Mouse (Mus musculus): Measurements from ENCODE around the gene Pfdn2. TPM values are rescaled to one million over a fixed set of nuclear protein-coding genes. Genes with fewer than 3 reads are reported as not detected.

Gene Pfdn2
- polyA plus RNA-seq, 1 experiment from 2014 or later, result 164 TPM

- no peaks in the 10 kb centered on the region for H3K27me3 ChIP-seq
- POLR2A ChIA-PET, result interaction anchor here (0.5 to 1.9 kb wide), 3 partner anchors 17 to 58 kb away, joined by 3 to 10 read pairs (median 3); partner anchors contain the start of genes B4galt3, Nit1 and Pfdn2
- CTCF ChIA-PET, result interaction anchor here (0.9 to 2.0 kb wide), 9 partner anchors 10 to 173 kb away, joined by 3 to 4 read pairs (median 4); partner anchors contain the start of genes Nit1 and Pfdn2
- DNase-seq (ENCODE audit: low read depth, low spot score) (no peak), ATAC-seq (no peak)
- TF ChIP-seq CTCF (IDR thresholded peaks at IDR 0.05), result no peak
- in situ Hi-C loops (cut with MboI; ENCODE audit: low pct_unique_long_range_greater_than_20kb), result no loop called here
These were observed 17.2 kb upstream of the Pfdn2 start for GRCm38 (mm10) chr1:171328244-171328643.

DNA sequence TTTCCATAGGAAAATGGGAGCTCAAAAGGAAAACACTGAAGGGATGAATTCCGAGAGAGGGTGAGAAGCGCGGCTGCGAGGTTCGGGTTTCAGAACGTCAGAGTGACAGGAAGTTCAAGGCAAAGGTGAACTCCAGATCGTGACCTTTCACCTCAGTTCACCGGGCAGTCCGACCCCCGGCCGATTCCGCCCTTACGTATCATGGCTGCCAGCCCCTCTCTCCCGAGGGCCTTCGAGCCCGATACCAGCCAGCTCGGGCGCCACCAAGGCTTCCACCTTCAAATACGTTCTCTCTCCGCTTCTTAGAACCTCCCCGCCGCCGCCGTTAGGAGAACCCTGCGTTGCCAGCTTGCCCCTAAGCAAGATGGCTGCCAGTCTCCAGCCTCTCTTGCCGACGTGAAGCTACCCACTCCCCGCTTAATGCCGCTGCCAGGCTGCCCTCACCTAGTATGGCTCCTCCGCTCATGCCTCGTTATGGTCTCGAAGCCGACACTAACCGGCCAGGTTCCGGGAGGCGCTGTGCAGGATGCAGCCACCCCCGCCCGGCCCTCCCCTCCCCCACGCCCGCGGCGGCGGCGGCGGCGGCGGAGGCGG lies 16.5 kb upstream of the Pfdn2 start, which contains the start of gene Dedd:
Gene Dedd, plus strand, starts transcription at position 307 of the 594 bp plus-strand sequence.
- ATAC-seq (peak; percentile 91), DNase-seq (ENCODE audit: low read depth, low spot score) (peak; percentile 68)
- no peaks in the 10 kb centered on the region for H3K27me3 ChIP-seq
- no peak for TF ChIP-seq CTCF (IDR thresholded peaks at IDR 0.05)
- in situ Hi-C loops (cut with MboI; ENCODE audit: low pct_unique_long_range_greater_than_20kb), result no loop called here
- ChIA-PET POLR2A (interaction anchor here (1.1 to 1.9 kb wide), 2 partner anchors 16 to 59 kb away, joined by 3 to 10 read pairs; partner anchors contain the start of genes B4galt3, Nit1 and Pfdn2), CTCF (interaction anchor here (0.9 to 2.0 kb wide), 9 partner anchors 9 to 173 kb away, joined by 3 to 4 read pairs (median 4); partner anchors contain the start of genes Nit1 and Pfdn2)

DNA sequence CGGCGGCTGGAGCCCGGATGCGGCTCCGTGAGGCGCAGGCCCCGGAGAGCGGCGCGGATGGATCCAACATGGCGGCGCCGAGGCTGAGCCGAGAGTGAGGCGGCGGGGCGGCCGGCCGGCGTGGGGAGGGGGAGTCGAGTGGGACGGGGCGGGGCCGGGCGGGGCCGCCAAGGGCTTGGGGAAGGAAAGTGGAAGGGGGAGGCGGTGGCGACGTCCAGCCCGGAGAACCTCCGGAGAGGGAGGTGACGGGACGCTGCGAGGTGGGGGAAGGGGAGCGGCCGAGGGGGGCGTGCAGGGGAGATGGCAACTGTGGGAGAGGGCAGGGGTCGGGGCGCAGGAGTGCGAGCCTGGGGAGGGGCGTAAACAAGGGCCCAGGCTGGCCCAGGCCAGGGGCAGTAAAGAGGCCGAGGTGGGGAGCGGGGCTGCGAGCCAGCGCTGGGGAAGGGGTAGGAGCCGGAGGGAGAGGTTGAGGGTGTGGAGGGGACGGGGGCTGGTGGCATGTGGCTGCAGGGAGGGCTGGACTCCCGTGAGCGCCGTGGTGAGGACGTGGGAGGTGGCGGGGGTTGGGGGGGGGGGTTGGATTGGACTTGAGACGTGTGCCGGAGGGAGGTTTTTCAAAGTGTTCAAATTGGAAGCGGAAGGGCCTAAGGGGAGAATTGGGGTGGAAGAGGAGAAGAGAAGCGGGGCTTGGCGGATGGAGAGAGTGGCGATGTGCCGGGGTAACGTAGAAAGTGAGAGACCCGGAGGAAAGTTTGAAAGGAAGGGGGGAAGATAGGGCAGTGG lies 15.8 kb upstream of the Pfdn2 start:
- in situ Hi-C loops (cut with MboI; ENCODE audit: low pct_unique_long_range_greater_than_20kb), result no loop called here
- DNase-seq (ENCODE audit: low read depth, low spot score) (no peak), ATAC-seq (peak; percentile 17)
- CTCF ChIA-PET, result interaction anchor here (0.6 to 1.9 kb wide), 4 partner anchors 22 to 218 kb away, joined by 3 to 4 read pairs (median 4); no protein-coding TSS in a partner anchor
- POLR2A ChIA-PET, result interaction anchor here (1.5 to 1.9 kb wide), 2 partner anchors 16 kb away, joined by 6 to 10 read pairs; partner anchors contain the start of genes Nit1 and Pfdn2
- no peaks in the 10 kb centered on the region for H3K27me3 ChIP-seq
- no peak for TF ChIP-seq CTCF (IDR thresholded peaks at IDR 0.05)

DNA sequence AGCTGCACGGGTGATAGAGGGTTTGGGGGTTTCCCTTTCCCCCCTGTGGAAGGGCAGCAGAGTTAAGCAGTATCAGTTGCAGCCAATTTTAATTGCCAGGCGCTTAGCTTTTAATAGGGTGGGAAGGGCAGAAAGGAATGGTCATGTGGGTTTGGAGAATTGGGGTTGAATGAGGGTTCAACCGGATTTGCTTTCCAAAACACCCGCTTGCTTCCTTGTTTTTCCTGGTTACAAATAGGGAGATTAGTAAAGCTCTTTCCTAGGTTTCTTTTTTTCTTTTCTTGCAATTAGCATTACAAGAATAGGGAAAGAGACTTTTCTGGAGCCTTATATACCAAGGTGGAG lies 15.3 kb upstream of the Pfdn2 start:
- TF ChIP-seq CTCF (IDR thresholded peaks at IDR 0.05), result no peak
- in situ Hi-C loops (cut with MboI; ENCODE audit: low pct_unique_long_range_greater_than_20kb), result no loop called here
- ChIA-PET POLR2A (interaction anchor here (1.5 kb wide), 1 partner anchor 16 kb away, joined by 6 read pairs; the partner anchor contains the start of genes Nit1 and Pfdn2), CTCF (interaction anchor here (0.6 to 1.4 kb wide), 2 partner anchors 24 to 218 kb away, joined by 3 read pairs; no protein-coding TSS in a partner anchor)
- H3K27me3 ChIP-seq, result no peaks in the 10 kb centered on the region
- ATAC-seq (no peak), DNase-seq (ENCODE audit: low read depth, low spot score) (no peak)

GRCm38 (mm10) chr1:171342262-171343207 lies 2.9 kb upstream of the Pfdn2 start:
- peak; percentile 29 for ATAC-seq
- no peaks in the 10 kb centered on the region for H3K27me3 ChIP-seq
- CTCF ChIA-PET, result interaction anchor here (1.5 kb wide), 1 partner anchor 14 kb away, joined by 3 read pairs; the partner anchor contains the start of gene Dedd
- POLR2A ChIA-PET, result interaction anchor here (0.5 to 1.6 kb wide), 2 partner anchors 10 to 11 kb away, joined by 3 to 5 read pairs; no protein-coding TSS in a partner anchor
- no peak for TF ChIP-seq CTCF (IDR thresholded peaks at IDR 0.05)
- in situ Hi-C loops (cut with MboI; ENCODE audit: low pct_unique_long_range_greater_than_20kb), result no loop called here
- no peak for DNase-seq (ENCODE audit: low read depth, low spot score)

DNA sequence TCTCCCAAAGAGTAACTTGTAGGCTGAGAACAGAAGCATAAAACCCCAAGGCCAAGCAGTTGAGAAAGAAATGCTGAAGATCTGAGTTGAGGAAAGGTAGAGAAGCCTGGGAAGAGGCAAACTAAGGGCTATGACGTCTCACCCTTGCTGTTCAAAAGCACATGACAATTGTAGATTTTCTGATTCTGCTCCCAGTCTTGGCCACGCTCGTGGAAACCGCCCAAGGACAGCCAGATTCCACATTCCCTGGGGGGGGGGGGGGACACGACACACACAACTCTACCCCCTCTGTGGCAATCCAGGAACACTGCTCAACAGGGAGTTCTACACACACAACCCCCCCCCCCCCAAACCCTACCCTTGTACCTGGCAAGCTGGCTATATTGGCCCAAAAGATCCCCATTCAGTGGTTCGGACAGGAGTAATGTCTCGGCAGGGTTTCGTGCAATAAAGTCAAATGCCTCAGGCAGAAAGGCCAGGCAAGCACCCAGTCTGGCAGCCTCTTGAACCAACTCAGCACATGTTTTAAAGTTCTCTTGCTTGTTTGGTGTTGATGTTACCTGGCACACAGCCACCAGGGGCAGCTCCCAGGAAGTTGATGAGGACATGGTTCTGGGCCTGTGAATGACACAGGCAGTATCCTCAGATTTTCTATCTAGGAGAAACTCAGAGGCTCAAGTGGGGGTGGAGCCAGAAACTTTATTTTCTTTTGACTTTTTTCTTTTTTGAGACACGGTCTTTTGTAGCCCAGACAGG lies 1.4 kb upstream of the Pfdn2 start:
- no peaks in the 10 kb centered on the region for H3K27me3 ChIP-seq
- POLR2A ChIA-PET, result interaction anchor here (0.6 to 2.4 kb wide), 6 partner anchors 12 to 1797 kb away, joined by 3 to 10 read pairs (median 4); partner anchors contain the start of genes B4galt3 and Dedd
- no peak for DNase-seq (ENCODE audit: low read depth, low spot score)
- in situ Hi-C loops (cut with MboI; ENCODE audit: low pct_unique_long_range_greater_than_20kb), result no loop called here
- TF ChIP-seq CTCF (IDR thresholded peaks at IDR 0.05), result no peak
- no peak for ATAC-seq
- CTCF ChIA-PET, result interaction anchor here (1.0 to 1.1 kb wide), 2 partner anchors 12 to 14 kb away, joined by 3 to 4 read pairs; no protein-coding TSS in a partner anchor

GRCm38 (mm10) chr1:171344715-171345114 lies 755 bp upstream of the Pfdn2 start:
- H3K27me3 ChIP-seq, result no peaks in the 10 kb centered on the region
- ATAC-seq (no peak), DNase-seq (ENCODE audit: low read depth, low spot score) (no peak)
- ChIA-PET POLR2A (interaction anchor here (0.6 to 2.4 kb wide), 4 partner anchors 12 to 1796 kb away, joined by 3 to 10 read pairs (median 4); partner anchors contain the start of genes B4galt3 and Dedd), CTCF (interaction anchor here (1.0 to 1.2 kb wide), 3 partner anchors 12 to 16 kb away, joined by 3 to 4 read pairs (median 3); partner anchors contain the start of gene Dedd)
- in situ Hi-C loops (cut with MboI; ENCODE audit: low pct_unique_long_range_greater_than_20kb), result no loop called here
- TF ChIP-seq CTCF (IDR thresholded peaks at IDR 0.05), result no peak

DNA sequence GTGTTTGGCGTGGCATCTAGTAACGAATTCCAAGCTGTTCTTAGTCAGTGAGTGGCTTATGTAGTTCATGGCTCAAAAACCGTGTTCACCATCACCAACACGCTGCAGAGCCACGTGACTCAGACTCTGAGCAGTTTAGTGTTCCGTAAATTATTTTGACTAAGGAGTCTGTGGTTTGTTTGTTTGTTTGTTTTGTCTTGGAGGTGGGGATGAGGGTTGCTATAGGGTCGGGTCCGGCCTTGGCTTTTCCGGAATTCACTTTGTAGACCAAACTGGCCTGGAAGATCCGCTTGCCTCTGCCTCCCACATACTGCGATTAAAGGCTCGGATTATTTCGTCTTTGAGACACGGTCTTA lies 603 bp downstream of the Pfdn2 start:
- POLR2A ChIA-PET, result interaction anchor here (0.6 to 2.4 kb wide), 3 partner anchors 16 to 1647 kb away, joined by 3 to 10 read pairs (median 6); partner anchors contain the start of gene Dedd
- in situ Hi-C loops (cut with MboI; ENCODE audit: low pct_unique_long_range_greater_than_20kb), result no loop called here
- ATAC-seq, result no peak
- no peaks in the 10 kb centered on the region for H3K27me3 ChIP-seq
- no peak for TF ChIP-seq CTCF (IDR thresholded peaks at IDR 0.05)
- DNase-seq (ENCODE audit: low read depth, low spot score), result no peak
- CTCF ChIA-PET, result interaction anchor here (1.1 to 1.2 kb wide), 2 partner anchors 12 to 18 kb away, joined by 3 to 4 read pairs; partner anchors contain the start of gene Dedd

Data from Patski (cell line).